Mouse (Mus musculus) left cerebral cortex, adult 11 months (tissue): ENCODE measurements at regions not wholly inside any gene's neighbourhood (a gene's known extent, or its start where the extent isn't known, plus 50 kb on each side); places are given as distances from the start of the nearest gene placed in this dataset.

ENCODE experiments used
- DNase-seq: peaks from one replicate; pipeline ENCODE4 v3.0.0; 2022; ENCODE audit warnings: low spot score

- peak; percentile 28 for DNase-seq
Measured at GRCm38 (mm10) chr7:61615156-61615555, 731.2 kb upstream of the Ndn start.

DNA sequence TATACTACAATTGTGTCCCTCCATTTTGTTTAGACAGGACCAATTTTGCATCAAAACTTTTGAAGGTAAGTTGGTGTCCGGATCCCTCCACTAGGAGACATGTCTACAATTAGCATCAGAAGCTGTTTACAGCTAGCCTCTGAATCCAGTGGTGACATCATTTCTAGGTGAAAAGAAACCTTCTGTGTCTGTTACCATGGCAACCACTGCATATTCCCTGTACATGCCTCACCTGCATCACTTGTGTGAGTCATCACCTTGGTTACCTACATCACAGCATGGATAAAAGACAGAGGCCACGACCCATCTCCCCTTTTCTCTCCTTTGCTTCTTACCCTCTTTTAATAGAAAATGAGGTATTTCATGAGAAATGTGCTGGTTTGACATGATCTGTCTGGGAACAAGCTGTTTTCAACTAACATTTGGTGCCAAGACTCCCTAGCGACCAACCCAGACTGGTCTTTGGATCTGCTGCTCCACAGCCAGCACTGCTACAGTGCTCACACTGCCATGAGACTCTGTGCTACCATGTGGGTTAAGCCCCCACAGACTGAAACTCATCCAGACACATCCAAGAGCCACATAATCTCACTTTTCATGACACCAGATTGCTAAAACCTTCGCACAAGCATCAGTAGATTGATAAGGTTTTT lies 701.4 kb upstream of the Ndn start:
- no peak for DNase-seq

GRCm38 (mm10) chr7:61658086-61658485 lies 688.3 kb upstream of the Ndn start:
- DNase-seq: no peak

DNA sequence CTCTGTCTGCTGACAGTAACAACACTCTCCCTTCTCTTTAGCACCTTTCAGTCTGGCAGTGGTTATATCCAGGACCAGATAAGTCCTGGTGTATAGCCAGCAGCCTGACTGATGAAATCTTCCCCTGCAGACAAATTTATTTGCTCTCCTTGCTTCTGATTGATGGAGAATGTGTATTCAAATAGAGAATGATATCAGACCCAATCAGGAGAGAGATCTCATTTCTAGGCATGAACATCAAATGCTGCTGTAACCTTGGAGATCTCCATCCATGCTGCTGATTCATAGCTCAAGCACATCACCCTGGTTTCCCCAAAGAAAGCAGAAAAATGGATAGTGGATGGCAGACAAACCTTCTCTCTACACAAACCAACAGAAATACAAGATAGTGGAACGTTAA lies 663.3 kb upstream of the Ndn start:
- peak; percentile 17 for DNase-seq

GRCm38 (mm10) chr7:61685052-61685655 lies 661.2 kb upstream of the Ndn start:
- peak; percentile 18 for DNase-seq

DNA sequence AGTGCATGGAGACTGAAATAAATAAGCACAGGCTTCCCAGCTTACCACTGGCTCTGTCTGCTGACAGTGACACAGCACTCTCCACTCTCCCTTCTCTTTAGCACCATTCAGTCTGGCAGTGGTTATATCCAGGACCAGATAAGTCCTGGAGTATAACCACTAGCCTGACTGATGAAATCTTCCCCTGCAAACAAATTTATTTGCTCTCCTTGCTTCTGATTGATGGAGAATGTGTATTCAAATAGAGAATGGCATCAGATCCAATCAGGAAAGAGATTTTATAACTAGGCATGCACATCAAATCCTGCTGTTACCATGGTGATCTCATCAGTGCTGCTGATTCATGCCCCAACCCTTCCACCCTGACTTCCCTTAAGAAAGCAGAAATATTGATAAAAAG lies 620.2 kb upstream of the Ndn start:
- DNase-seq: peak; percentile 39

DNA sequence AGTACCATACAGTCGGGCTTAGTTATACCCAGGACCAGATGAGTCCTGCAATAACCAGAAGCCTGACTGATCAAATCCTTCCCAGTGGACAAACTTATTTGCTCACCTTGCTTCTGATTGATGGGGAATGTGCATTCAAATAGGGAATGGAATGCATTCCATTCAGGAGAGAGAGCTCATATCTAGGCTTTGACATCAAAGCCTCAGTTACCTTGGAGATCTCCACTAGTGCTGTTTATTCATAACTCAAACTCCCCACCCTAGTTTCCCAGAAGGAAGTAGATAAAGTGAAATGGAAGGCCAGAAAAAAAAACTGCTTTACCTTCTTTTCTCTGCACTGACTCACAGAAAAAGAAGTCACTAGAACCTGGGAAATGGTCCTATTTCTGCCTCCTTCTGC lies 608.9 kb upstream of the Ndn start:
- DNase-seq: no peak

- DNase-seq: peak; percentile 38
Measured at GRCm38 (mm10) chr7:61739336-61739735, 607.0 kb upstream of the Ndn start.

DNA sequence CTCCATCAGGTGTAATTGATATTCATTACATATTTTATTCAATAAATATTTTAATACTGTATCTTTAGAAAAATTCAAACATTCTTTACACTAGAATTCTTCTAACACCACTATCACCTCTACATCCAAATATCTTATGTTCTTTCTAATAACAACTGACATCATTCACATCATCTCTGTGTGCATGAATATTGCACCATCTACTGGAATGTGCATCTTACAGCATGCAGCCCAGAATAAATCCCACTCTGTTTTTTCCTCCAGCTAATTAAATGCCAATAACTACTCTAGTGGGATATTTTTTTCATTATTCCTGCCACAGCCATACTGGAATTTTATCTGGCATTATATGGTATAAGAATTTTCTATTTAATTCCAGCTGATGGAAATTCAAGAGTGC lies 576.5 kb upstream of the Ndn start:
- DNase-seq: no peak

DNA sequence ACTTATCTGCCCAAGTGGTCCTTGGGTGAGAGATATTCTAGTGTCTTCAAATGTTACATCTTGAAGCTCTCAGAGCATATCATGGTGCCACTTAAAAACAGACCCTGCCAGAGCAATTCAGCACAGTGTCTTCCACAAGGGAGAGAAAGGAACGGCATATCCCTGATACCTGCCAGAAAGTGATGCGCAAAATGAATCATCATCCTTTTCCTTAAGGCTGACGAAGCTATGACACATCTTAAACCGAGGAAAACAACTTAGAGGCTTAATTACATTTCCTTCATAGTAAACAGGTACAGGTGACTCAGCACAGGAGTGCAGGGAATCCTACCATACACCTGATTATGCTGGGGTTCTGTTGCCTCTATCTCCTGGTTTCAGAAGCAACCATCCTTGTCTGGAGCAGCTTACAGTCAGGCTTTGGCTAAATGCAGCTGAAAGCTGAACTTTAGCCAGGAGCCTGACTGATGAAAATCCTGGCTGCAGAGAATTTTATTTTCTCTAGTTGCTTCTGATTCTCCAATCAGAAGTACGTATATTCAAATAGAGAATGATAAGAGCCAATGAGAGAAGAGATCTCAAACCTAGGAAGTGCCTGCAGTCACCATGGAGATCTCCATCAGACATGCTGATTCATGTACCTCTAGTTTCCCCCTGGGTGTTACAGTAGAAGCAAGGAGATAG lies 556.1 kb upstream of the Ndn start:
- peak; percentile 45 for DNase-seq

DNA sequence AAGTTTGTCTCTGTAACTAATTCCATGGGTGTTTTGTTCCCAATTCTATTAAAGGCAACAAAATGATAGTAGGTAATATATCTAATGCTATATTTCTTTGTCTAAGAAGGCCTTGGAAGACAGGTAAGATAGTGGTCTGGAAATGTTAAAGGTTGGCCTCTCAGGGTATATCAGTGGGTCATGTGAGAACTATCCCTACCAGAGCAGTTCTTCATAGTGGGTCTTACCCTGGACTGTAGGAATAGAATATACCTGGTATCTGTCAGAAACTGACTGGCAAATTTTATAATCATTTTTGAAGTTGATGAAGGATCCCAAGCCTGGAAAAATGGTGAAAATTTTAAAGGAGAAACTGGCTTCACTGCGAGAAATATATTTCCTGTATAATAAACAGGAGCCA lies 509.5 kb upstream of the Ndn start:
- DNase-seq: no peak

DNA sequence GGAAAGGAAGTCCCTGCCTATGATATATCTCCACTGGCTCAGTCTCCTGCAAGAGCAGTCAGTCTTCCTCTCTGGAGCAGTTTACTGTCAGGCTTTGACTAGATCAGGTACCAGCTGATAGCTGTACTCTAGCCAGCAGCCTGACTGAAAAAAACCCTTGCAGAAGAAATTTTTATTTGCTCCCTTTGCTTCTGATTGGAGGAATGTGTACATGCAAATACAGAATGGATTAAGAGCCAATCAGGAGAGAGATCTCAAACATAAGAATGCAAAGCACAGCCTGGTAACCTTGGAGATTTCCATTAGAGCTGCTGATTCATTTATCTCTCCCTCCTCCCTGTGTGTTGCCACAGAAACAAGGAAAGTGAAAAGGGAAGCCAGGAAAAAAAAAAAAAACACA lies 509.1 kb upstream of the Ndn start:
- peak; percentile 70 for DNase-seq

- DNase-seq: no peak
Measured at GRCm38 (mm10) chr7:61851949-61852348, 494.4 kb upstream of the Ndn start.

DNA sequence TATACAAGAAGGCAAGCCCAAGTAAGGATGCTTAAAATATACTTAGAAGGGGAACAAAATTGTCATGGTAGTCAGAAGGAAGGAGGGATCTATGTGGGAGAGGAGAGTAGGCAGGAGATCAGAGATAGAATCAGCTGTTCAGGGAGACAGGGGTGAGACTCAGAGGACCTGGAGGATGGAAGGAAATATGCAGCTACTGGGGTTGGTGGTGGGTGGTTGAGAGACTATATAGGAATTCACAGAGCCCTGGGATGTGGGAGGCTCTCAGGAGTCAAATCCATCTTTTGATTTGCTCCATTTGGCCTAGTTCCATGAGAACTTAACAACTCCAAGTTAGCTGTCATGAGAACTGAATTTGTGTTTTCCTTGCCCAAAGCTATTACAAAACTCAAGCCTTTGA lies 481.9 kb upstream of the Ndn start:
- DNase-seq: no peak

GRCm38 (mm10) chr7:61866376-61866775 lies 480.0 kb upstream of the Ndn start:
- DNase-seq: no peak

GRCm38 (mm10) chr7:61876220-61876619 lies 470.1 kb upstream of the Ndn start:
- DNase-seq: no peak

- DNase-seq: peak; percentile 83
Measured at GRCm38 (mm10) chr7:61877311-61878065, 468.9 kb upstream of the Ndn start.

DNA sequence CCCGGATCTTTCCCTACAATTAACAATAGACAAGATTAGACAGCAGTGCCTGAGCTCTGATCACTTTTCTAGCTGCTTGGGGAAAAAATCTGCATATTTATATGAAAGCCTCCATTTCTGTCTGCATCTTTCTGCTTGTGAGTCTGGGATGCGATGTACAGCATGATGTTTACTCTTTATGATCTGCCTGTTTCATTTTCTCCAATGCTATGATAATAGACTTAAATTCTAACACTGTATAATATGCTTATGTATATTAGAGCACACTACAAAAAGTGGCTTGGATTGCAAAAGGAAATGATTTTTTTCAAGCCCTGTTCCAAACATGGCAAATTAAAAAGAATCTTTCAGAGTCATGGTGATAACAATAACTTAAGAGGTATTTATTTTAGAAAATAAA lies 468.3 kb upstream of the Ndn start:
- no peak for DNase-seq

GRCm38 (mm10) chr7:61878585-61878984 lies 467.8 kb upstream of the Ndn start:
- no peak for DNase-seq
